Mouse (Mus musculus) forebrain, postnatal 0 days (tissue): ENCODE data around the gene Smtn. TPM values are rescaled to one million over a fixed set of nuclear protein-coding genes. Genes with fewer than 3 reads are reported as not detected.

Experiments
- ATAC-seq: fragments of 200-750 bp; cut with Nextera tagmentation; 2 replicates; pipeline ENCODE4 v1.8.0; 2017; ENCODE audit warnings: mild to moderate bottlenecking, moderate library complexity
- DNase-seq: peaks from one replicate; pipeline ENCODE4 v3.0.0-alpha.2; 2015
- H3K27ac ChIP-seq: fragments of 300-500 bp; sonication (generic); 2 replicates; pipeline ENCODE4 v1.5.1; 2014; ENCODE audit warnings: low read depth, mild to moderate bottlenecking, antibody characterized with exemption, low read length, moderate library complexity, mixed read lengths
- H3K27me3 ChIP-seq: fragments of 300-500 bp; sonication (generic); 2 replicates; pipeline ENCODE4 v1.6.1; 2014; ENCODE audit warnings: mild to moderate bottlenecking, low read length, mixed read lengths; ENCODE audit not compliant: insufficient read depth
- H3K36me3 ChIP-seq: fragments of 300-500 bp; sonication (generic); 2 replicates; pipeline ENCODE4 v1.6.1; 2014; ENCODE audit warnings: mild to moderate bottlenecking, moderate library complexity; ENCODE audit not compliant: insufficient read depth
- H3K4me1 ChIP-seq: fragments of 300-500 bp; sonication (generic); 2 replicates; pipeline ENCODE4 v1.6.1; 2014; ENCODE audit warnings: antibody characterized with exemption; ENCODE audit not compliant: insufficient read depth
- H3K4me2 ChIP-seq: fragments of 300-500 bp; sonication (generic); 2 replicates; pipeline ENCODE4 v1.6.1; 2014; ENCODE audit warnings: low read depth, mild to moderate bottlenecking, moderate library complexity
- H3K4me3 ChIP-seq: fragments of 300-500 bp; sonication (generic); 2 replicates; pipeline ENCODE4 v1.5.1; 2014; ENCODE audit warnings: low read depth, low read length, mixed read lengths
- H3K9ac ChIP-seq: fragments of 300-500 bp; sonication (generic); 2 replicates; pipeline ENCODE4 v1.6.1; 2014; ENCODE audit warnings: mild to moderate bottlenecking
- H3K9me3 ChIP-seq: fragments of 300-500 bp; sonication (generic); 2 replicates; pipeline ENCODE4 v1.6.1; 2016; ENCODE audit warnings: low read length
- CTCF ChIP-seq: sonication (generic); IDR thresholded peaks from 2 replicates; pipeline ENCODE4 v1.5.1; 2016; ENCODE audit warnings: antibody characterized with exemption, control low read depth, low read depth
- WGBS: fragments of 180-500 bp; shearing (Covaris S2); extraction: QIAGEN DNeasy Blood & Tissue Kit; methylation state at CpG from one replicate; pipeline ENCODE4 v1.1.7; 2014; 5-methylcytosine and 5-hydroxymethylcytosine counted together
- polyA plus RNA-seq: library from polyadenylated mRNA; unstranded; fragments of >200 nt; fragmentation: Nextera tagmentation; extraction: Ambion mirVana; gene quantifications from 2 replicates; pipeline ENCODE4 v1.2.1, GENCODE M21; 2015
- total RNA-seq: library from RNA; depleted of rRNA; stranded (reverse); fragments of >200 nt; gene quantifications from 2 replicates; pipeline ENCODE4 v1.2.3, GENCODE M21; 2014

The Smtn gene
- total and polyA plus RNA-seq, 2 experiments from 2014 or later = 7.9 to 8.7 TPM

- no peak for TF ChIP-seq CTCF
- peak overlapping the region; percentile 70 for H3K4me2 ChIP-seq
- 3% methylated on average over 49 of the region's 50 CpGs for WGBS
- 0 out of 2 replicates have a peak, but pooled peaks cover 10% of the 10 kb centered on the region for H3K4me1 ChIP-seq
- DNase-seq (peak; percentile 39), ATAC-seq (peak; percentile 27)
- peak overlapping the region; percentile 41 for H3K9ac ChIP-seq
- no peak overlapping the region; the same call in 1 of the 2 replicates for H3K27ac ChIP-seq
- peak overlapping the region; percentile 37 for H3K4me3 ChIP-seq
- H3K36me3 ChIP-seq = no peaks in the 10 kb centered on the region; the same call in 1 of the 2 replicates
- H3K9me3 ChIP-seq = no peaks in the 10 kb centered on the region
- no peaks in the 10 kb centered on the region for H3K27me3 ChIP-seq
These were observed 23.3 kb downstream of the Smtn start for GRCm38 (mm10) chr11:3516859-3517845.

- Histone ChIP-seq H3K4me2 (peak overlapping the region; percentile 70), H3K27ac (no peak overlapping the region), H3K4me1 (0 out of 2 replicates have a peak, but pooled peaks cover 10% of the 10 kb centered on the region), H3K27me3 (no peaks in the 10 kb centered on the region), H3K4me3 (no peak overlapping the region), H3K9ac (no peak overlapping the region; the same call in 1 of the 2 replicates), H3K9me3 (no peaks in the 10 kb centered on the region), H3K36me3 (no peaks in the 10 kb centered on the region; the same call in 1 of the 2 replicates)
- no peak for DNase-seq
- ATAC-seq = no peak
- WGBS = 78% methylated on average over 5 of the region's 5 CpGs
- TF ChIP-seq CTCF = no peak
These were observed 24.3 kb downstream of the Smtn start for GRCm38 (mm10) chr11:3516121-3516520.

GRCm38 (mm10) chr11:3515637-3516036 is 24.8 kb downstream of the Smtn start:
- ATAC-seq (no peak), DNase-seq (no peak)
- H3K9me3 ChIP-seq = no peaks in the 10 kb centered on the region
- 84% methylated on average over 4 of the region's 4 CpGs for WGBS
- no peaks in the 10 kb centered on the region; the same call in 1 of the 2 replicates for H3K36me3 ChIP-seq
- no peak overlapping the region; the same call in 1 of the 2 replicates for H3K9ac ChIP-seq
- no peak for TF ChIP-seq CTCF
- no peaks in the 10 kb centered on the region for H3K27me3 ChIP-seq
- H3K27ac ChIP-seq = no peak overlapping the region
- peak overlapping the region; percentile 54; the same call in 1 of the 2 replicates for H3K4me3 ChIP-seq
- H3K4me1 ChIP-seq = 0 out of 2 replicates have a peak, but pooled peaks cover 10% of the 10 kb centered on the region
- peak overlapping the region; percentile 72 for H3K4me2 ChIP-seq

GRCm38 (mm10) chr11:3515216-3515615 is 25.2 kb downstream of the Smtn start:
- Histone ChIP-seq H3K4me1 (0 out of 2 replicates have a peak, but pooled peaks cover 10% of the 10 kb centered on the region), H3K27ac (peak overlapping the region; percentile 45; the same call in 1 of the 2 replicates), H3K27me3 (no peaks in the 10 kb centered on the region), H3K36me3 (no peaks in the 10 kb centered on the region; the same call in 1 of the 2 replicates), H3K4me3 (peak overlapping the region; percentile 54), H3K9ac (peak overlapping the region; percentile 58), H3K4me2 (peak overlapping the region; percentile 72), H3K9me3 (no peaks in the 10 kb centered on the region)
- TF ChIP-seq CTCF = 0 out of 2 replicates have a peak, but pooled peaks have one; percentile 4
- ATAC-seq (peak; percentile 21; the same call in 1 of the 2 replicates), DNase-seq (no peak)
- 11% methylated on average over 4 of the region's 4 CpGs for WGBS

GRCm38 (mm10) chr11:3514529-3515054 is 25.8 kb downstream of the Smtn start, which contains the start of gene Selenom:
Gene Selenom (plus strand): TSS chr11:3514684.
- Histone ChIP-seq H3K4me3 (peak within 1 kb of the TSS; percentile 54), H3K27ac (peak within 1 kb of the TSS; percentile 45; the same call in 1 of the 2 replicates), H3K4me2 (peak within 1 kb of the TSS; percentile 72), H3K9ac (peak within 1 kb of the TSS; percentile 58), H3K9me3 (no peaks in the 10 kb centered on the region), H3K27me3 (no peaks in the 10 kb centered on the region), H3K4me1 (0 out of 2 replicates have a peak, but pooled peaks cover 10% of the 10 kb centered on the region), H3K36me3 (no peaks in the 10 kb centered on the region; the same call in 1 of the 2 replicates)
- TF ChIP-seq CTCF = peak; percentile 96
- under 1% methylated on average over 26 of the region's 26 CpGs for WGBS
- peak; percentile 81 for ATAC-seq
- peak; percentile 90 for DNase-seq

- no peaks in the 10 kb centered on the region for H3K27me3 ChIP-seq
- TF ChIP-seq CTCF = no peak
- no peak overlapping the region for H3K4me2 ChIP-seq
- 0 out of 2 replicates have a peak, but pooled peaks cover 10% of the 10 kb centered on the region for H3K4me1 ChIP-seq
- no peaks in the 10 kb centered on the region for H3K9me3 ChIP-seq
- 91% methylated on average over 6 of the region's 6 CpGs for WGBS
- DNase-seq = no peak
- no peak overlapping the region for H3K27ac ChIP-seq
- H3K9ac ChIP-seq = no peak overlapping the region
- no peak for ATAC-seq
- H3K4me3 ChIP-seq = no peak overlapping the region
- H3K36me3 ChIP-seq = no peaks in the 10 kb centered on the region
These were observed 27.1 kb downstream of the Smtn start for GRCm38 (mm10) chr11:3513291-3513690.
